Mouse (Mus musculus): ENCODE results near the gene Utrn. TPM values are rescaled to one million over a fixed set of nuclear protein-coding genes. Genes with fewer than 3 reads are reported as not detected.

Gene Utrn
- total RNA-seq, 2 experiments from 2014 or later = 73.1 to 79.5 TPM

DNA sequence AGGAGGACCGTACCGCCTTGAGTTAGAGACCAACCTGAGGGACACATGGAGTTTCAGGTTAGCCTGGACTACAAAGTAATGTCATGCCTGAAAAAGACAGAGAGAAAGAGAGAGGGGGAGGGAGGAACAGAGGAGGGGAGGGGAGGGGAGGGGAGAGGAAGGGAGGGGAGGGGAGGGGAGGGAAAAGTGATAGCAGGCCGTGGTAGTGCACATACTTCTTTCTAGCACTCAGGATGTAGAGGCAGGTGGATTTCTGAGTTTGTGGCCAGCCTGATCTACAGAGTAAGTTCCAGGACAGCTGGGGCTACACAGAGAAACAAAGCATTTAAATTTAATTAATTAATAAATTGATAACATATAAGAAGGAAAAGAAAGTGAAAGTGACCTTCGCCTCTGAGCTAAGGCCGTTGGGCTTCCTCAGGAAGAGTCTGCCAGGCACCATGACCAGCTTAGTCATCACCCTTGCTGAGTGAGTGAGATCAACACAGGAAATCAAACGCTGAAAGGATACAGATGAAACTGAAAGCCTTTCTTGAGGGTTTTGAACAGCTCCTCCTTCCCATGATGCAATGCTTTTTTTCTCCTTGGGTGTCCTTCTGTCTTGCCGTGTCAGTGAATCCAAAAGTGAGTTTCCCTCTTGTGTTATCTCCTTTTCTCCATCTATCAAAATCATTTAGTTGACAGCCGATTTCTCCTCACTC, 5.6 kb upstream of the Utrn start:
- DNase-seq (ENCODE audit: low spot score in 2 of 2) = no peak

DNA sequence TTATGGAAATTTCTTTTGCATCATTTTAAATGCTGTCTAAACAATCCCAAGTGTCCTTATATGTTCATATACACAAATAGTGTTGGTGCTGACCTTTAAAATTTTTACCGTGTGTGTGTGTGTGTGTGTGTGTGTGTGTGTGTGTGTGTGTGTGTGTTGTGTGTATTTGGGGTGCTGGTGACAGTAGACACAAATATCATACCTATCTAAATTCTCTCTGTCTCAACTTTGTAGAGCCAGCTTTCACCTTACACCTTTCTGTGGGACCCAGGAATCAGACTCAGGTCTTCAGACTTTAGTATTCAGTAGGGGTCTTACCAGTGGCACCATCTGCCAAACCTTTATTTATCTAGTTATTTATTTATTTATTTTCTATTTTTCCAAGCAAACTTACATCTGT, 681 bp upstream of the Utrn start:
- no peak for DNase-seq (ENCODE audit: low spot score in 2 of 2)

DNA sequence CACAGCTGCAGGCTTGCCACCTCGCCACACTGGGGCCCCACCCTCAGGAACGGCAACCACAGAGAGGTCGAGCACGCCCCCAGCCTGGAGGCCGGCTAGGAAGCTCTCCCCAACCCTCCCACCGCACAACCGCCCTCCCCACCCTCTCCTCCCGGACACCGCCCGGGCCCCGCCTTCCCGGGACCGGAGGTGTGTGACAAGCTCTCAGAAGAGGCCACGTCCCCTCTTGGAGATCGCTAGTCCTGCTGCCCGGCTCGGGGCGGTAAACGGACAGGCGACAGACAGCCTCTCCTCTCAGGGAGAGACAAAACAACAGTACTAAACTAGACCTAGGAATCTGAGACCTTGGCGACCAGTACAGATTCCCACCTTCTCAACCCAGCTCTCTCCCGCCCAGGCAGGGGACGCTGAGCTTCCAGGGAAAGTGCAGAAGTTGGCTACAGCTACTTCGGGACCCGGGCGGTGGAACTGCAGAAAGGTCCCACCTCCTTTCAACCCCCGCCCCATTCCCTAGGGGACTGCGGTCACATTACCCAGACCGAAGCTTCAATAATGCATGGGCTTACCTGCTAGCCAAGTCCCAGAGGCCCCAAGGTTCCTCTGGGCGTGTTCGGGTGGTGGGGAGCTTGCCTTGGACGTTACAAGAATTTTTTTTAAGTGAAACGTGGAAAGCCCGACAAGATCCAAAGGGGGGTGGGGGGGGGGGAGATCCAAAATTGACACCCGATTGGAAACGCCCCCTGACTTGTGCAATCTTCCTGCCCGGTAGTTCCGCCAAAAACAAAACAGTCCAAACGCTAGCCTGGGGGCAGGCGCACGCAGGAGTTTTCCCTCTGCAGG, 756 bp downstream of the Utrn start:
- peak; percentile 74 to 81 for DNase-seq (ENCODE audit: low spot score in 2 of 2)

DNA sequence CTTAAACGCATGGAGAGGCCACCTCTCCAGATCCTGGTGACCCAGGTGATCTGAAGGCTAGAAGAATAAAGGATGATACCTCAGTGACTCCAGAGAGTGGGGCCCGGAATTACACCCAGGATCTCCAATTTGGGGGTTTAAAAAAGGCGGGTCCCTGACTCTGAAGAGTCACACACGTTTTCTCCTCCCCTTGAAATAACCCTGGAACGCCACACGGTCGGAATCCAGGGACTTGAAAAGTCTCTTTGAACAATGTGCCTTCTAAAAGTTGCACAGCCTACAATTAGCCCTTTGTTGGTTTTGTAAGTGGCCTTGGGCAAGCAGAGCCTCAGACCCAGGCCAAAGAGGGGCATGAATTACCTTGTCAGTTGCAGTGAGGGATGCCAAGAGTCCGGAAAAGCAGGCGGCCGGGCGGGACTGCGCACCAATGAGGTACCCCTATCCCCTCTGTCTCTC, 1.4 kb downstream of the Utrn start:
- DNase-seq (ENCODE audit: low spot score in 2 of 2) = no peak

DNA sequence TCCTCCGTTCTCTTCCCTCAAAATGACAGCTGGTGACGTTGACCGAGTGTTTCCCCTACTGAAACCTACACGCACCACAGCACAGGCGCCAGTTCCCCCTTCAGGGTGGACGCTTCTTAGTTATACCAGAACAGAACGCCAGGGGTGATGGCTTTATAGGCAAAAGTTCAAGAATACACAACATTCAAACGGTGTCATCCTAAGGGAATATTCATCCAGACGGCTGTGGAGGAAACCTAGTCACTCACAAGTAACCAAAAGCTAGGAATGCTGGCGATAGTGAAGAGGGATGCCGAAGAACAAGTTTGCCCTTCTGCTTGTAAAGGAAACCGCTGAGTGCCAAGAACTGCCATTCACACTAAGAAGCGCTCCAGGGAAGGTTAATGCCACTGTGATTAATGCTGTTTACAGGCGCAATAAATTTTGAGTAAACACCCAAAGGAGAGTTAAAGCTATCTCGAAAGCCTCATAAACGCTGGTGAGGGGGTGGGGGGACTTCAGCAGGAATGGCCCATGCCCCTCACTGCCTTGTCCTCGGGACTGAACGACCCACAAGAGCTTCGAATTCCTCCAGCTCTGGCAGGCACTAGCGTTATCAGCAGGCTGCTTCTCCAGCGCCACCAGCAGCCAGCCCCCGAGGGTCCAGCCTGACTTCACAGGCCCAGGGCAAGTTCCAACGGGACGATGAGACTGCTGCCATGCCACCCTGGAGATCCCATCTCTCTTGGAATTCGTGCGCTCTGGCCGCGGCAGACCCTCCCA, 2.0 kb downstream of the Utrn start:
- DNase-seq (ENCODE audit: low spot score in 2 of 2) = peak; percentile 41 to 44

DNA sequence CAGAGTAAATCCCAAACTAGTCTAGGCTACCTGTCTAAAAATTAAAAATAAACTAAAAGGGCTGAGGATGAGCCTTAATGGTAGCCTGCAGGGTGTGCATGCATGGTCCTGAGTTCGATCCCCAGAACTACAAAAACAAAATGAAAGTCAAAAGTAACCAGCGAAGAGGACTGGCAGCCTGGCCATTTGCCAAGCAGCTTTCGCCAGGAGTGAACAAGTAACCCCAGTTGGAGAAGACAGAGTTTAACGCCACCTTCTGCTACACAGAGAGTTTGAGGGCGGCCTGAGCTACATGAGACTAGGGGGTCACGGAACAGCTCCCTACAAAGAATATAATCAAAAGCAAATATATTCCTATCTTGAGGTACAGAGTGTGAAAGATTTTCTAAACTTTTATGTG, 4.0 kb downstream of the Utrn start:
- DNase-seq (ENCODE audit: low spot score in 2 of 2) = no peak

DNA sequence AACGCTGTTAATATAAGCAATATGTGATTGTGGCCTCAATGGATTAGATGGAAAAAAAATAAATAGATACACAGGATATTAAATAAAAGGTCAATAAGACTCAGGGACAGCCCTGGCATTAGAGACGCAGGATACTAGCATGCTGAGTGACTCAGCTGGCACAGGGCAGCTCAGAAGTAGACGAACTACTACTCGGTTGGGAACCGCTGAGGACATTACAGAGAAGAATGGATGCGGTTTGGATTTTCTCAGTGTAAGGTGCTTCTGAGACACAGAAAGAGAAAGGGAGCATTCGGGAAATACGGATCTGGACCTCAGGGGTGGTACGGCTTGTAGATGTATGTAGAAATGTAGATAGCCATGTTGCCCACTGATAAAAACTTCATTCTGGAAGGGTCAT, 5.6 kb downstream of the Utrn start:
- no peak for DNase-seq (ENCODE audit: low spot score in 2 of 2)

DNA sequence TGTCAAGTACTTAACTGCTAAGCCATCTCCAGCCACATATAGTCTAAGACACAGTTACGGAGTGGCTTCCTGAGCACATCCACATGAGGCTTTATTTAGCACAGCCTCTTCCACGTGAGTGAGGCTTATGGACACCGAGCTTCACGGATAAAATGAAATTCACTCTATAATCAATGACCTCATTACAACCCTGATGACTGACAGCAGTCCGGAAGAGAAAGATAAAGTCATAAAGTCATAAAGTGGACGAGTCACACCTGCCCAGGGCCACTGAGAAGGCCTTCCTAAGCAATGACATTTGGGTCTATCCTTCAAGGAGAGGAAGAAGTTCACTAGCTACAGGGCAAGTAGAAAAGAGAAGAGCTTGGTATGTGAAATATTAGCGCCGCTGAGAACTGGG, 7.1 kb downstream of the Utrn start:
- no peak for DNase-seq (ENCODE audit: low spot score in 2 of 2)

DNA sequence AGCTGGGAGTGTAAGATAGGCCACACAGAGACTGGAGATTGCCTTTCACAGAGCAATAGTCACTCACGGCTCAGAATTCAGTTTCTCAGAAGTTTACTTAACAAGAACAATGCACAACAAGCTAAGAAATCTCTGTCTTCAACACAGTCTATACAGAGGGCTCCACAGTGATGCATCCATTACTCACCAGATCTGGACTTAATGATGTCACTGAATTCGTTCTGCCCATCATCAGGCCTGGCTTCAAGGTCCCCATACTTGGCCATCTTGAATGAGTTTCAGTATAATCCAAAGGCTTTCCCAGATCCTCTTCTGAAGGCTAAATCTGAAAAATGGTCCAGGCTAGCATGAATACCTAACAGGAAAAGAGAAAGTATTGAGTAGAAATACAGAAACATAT, 7.8 kb downstream of the Utrn start:
- DNase-seq (ENCODE audit: low spot score in 2 of 2) = no peak

DNA sequence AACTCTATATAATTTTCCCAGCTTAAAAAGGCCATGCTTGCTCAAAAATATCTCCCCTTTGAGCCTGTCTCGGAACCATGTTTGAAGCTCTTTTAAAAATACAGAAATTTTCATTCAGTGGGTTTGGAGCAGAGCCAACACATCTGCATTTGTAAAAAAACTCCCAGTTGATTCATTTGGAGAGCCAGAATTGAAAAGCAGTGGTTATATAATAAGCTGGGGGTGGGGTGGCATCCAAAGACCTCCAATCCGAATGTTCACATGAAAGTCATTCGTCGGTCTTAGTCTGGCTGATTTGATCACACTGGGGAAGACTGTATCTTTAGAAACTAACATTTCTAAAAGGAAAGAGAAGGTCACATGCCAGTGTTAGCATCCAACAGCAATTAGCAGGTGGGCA, 8.4 kb downstream of the Utrn start:
- no peak for DNase-seq (ENCODE audit: low spot score in 2 of 2)

DNA sequence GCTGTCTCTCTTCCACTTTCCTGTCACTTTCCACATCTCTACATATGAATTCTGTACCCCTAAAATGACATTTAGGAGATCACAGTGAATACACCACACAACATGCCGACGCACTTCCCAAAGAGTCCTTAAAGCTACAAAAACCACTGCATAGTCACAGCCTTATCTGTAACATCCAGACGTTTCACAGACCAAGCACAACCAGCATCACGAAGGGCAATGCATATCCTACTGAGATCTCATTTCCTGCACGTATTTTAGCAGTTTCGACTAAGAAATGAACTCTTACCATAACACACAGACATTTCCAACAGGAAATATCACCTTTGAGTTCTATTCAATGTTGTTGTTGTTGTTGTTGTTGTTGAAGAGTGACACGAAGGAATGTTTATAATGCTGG, 8.8 kb downstream of the Utrn start:
- DNase-seq (ENCODE audit: low spot score in 2 of 2) = no peak

DNA sequence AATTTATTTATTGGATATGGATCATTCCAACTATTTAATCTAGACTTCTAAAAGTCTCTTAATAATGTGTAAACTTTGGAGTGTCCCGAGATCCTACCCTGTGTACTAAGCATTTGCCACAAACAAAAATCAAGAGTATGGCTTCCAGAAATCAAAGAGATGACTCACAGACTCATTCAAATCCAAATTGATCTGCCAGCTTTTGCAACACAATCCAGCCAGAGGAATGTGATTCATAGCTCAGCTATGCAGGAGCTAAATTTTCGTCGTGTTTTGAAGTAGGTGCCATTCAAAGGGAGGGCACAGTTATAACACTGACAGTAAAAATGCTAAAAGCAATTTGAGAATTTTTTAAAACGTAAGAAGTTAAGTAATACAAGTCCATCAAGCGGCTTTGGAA, 11.1 kb downstream of the Utrn start:
- no peak for DNase-seq (ENCODE audit: low spot score in 2 of 2)

DNA sequence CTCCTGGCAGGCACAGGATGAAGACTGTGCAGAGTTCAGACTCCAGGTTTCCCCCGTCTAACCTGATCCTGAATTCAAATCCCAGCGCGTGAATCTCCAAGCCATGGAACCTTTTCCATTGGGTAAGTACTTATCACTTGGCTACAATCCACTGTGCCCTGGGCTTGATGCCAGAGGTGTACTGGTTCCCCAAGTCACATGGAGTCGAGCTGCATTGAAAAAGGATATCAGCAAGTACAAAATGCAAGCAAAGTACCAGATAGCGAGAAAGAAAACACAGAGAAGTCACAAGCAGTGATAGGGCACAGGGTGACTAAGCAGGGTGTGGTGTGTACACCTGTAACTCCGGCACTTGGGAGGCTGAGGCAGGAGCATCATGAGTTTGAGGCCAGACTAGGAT, 14.9 kb downstream of the Utrn start:
- DNase-seq (ENCODE audit: low spot score in 2 of 2) = peak; percentile 51 to 55

DNA sequence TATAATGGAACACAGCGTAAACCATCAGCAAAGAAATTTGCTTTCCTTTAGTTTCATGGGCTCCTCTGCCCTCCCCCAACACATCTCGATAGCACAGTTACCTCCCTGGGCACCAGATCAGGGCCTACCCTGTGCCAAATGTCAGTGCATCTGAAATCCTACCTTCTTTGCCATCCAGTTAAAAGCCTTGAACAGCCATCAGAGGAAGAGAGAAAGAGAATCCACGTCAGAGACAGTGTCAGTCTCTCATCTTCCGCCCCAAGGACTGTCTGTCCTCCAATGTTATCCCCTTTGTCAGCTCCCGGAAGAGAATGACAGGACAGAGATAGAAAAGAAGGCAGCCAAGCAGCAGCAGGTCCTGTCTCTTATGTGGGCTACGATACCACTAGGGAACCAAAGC, 15.4 kb downstream of the Utrn start:
- DNase-seq (ENCODE audit: low spot score in 2 of 2) = no peak

DNA sequence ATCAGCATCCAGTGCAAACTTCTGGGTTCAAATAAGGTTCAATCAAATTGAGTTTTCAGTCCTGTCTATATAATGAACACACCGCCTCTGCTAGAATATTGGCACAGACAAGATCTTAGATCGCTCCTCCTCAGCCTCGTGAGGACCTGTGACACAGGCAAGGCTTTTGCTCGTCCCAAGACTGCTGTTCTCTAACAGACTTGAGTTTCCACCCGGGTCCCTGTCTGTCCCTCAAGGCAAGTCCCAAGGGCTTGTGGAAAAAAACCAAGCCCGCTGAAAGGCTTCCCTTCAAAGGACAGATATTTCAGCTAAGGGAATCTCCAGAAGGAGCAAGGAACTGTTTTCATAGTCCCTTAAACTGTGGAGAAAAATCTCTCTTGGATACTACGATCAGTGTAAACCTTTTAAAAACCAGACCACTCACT, 16.0 kb downstream of the Utrn start:
- DNase-seq (ENCODE audit: low spot score in 2 of 2) = no peak

DNA sequence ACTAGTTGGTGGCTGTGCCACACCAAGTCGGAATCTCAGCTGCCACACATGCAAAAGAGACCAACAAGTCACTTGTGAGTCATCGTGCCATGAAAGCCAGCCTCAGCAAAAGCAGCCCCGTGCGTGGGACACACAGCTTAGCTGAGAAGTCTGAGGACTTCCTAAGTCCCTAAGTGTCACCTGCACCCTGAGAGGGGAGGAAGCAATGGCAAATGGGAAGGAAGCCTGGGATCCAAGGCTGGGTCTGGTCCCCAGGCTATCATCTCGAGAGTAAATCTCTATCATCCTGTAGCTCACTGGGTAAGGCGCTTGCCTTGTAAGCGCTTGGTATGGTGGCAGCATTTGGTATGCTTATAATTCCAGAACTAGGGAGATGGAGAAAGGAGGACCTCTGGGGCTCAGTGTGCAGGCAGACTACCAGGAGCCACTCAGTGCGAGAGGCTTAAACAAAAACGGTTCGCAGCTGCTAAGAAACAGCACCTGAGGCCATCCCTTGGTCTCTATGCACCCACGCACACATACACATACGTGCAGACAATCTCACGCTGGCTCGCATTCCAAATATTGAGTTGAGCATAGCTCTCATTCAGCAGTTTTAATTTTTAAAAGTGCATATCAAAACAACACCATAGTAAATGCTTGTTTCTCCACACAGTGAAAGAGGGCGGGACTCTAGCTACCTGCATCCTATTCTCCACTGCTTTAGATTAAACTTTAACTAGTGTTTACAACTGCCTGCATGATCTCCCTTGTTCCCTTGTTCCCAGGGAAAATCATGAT, 16.6 kb downstream of the Utrn start:
- DNase-seq (ENCODE audit: low spot score in 2 of 2) = no peak

DNA sequence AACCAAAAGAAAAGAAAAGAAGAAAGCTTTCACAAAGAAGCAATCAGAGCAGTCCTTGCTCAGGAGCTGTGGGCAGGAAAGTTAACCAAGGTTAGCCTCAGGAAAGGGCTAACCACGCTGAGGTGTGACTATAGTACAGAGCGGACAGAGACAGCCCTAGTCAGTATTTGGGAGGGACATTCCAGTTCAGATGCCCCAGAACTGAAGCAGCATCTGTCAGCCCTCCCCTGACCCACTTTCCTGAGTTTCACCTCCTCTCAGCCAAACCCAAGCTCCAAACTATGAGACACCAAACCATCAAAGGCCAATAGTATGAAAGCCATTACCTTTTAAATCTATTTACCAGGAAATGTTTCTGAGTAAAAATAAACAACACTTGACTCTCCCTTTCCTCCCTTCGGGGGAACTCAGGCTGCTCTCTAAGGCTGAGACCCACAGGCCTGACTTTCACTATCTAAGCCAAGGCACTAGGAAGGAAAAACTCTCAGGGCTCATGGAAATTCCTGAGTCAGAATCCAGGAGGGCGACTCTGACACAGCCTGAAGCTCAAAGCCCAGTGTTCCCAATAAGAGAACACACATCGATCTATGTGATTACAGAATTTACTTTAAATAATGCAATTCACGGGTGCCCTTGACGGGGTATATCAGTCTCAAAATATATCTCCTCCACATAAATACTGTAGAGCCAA, 18.2 kb downstream of the Utrn start:
- no peak for DNase-seq (ENCODE audit: low spot score in 2 of 2)

DNA sequence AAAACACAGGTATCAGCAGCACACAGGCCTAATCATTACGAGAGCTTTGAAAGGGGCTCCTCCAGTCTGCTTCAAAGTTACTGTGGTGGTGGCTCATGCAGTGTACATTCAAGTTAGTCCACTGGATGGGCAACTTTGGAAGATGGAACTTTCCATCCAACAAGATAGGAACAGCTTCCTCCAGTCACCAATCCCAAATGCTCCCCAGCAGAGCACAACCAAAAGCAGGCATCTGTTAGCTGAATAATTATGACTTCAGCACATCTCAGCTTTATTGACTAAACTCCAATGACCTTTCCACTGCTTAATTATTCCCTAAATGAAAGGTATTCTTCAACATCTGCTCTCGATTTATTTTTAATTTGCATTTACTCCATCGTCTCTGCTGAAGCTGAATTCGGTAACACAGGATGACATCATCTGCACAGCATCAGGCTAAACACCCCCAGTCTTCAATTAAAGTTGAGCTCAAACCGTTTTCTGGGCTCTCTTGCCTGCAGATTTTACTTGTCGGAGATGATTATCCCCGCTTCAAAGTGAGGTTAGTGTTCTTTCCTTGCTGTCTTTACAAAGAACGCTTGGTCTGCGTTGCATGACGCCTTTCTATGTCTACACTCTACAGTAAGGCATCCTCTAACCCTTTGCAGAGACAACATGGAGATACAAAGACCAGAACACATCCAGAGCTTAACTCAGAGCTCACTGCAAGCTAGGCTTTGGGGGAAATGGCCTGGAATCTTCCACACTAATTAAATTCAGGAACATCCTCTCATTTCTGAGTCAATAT, 20.6 kb downstream of the Utrn start:
- no peak for DNase-seq (ENCODE audit: low spot score in 2 of 2)

DNA sequence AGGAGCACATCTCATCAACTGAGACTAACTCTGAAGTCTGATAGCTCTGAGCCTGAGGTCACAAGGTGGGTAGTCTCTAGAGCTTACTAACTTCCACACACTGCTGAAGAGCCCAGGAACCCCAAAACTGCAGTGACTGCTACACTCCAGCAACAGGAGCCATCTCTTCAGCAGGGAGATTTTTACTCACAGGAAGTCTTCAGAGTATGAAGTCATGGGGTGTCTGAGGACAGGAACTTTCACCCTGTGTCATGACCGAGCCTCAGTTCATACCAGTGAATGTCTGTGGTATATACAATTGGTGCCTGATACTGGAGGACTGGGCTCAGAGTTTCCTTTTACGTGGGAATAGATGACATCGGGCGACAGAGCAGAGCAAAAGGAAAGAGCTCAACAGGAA, 26.6 kb downstream of the Utrn start:
- no peak for DNase-seq (ENCODE audit: low spot score in 2 of 2)

DNA sequence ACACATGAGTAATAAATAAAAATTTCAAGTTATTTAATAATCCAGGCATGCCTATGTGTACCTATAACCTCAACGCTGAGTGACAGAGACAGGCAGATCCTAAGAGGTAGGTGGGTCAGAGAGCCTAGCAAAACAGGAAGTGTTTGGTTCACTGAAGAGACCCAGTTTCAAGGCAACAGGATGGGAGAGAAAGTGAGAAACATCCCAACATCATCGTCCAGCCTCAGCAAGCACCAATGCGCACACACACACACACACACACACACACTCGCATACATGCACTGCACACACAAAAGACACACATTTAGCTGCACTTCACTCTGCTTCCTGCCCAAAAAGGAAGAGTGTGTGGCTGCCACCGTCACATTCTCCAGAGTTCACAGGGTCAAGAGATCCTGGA, 27.7 kb downstream of the Utrn start:
- DNase-seq (ENCODE audit: low spot score in 2 of 2) = no peak

All from adrenal gland, adult 18-20 months (tissue).